Mouse (Mus musculus) left cerebral cortex, postnatal 10 days (tissue): ENCODE results near the gene Irgc1. TPM values are rescaled to one million over a fixed set of nuclear protein-coding genes. Genes with fewer than 3 reads are reported as not detected.
"Not testable (repeated sequence)": the region's sequence is repeated elsewhere in the genome, so short reads cannot be mapped to it uniquely, and the experiment has no call there.

Experiments used
- DNase-seq, 2 experiments: peaks; one replicate each; pipeline ENCODE4 v3.0.0; 2021 to 2022; ENCODE audit warnings: low spot score in 2 of 2, mixed read lengths in 1 of 2; ENCODE audit errors: extremely low spot score in 1 of 2
- intact Hi-C: fragments of 180-260 bp; cut with DNase I; formaldehyde crosslinking; loops from one replicate; pipeline ENCODE4 v1.15.1; 2025
- total RNA-seq, 2 experiments: library from RNA; stranded (reverse); gene quantifications; 2 replicates each; pipeline ENCODE4 v1.2.3; 2021

Irgc1 gene
- total RNA-seq: under 1 TPM in 1 of 2 experiments, not detected in 1; 0.20 TPM

- DNase-seq: no peak
- intact Hi-C loops: loop anchor here (10.0 kb wide), 1 partner anchor 213 kb away; no protein-coding TSS in a partner anchor
These were observed at the start of gene Irgc1 for GRCm38 (mm10) chr7:24451855-24452311. Gene Irgc1 (minus strand): TSS chr7:24452297.

GRCm38 (mm10) chr7:24501492-24501891, 49.4 kb upstream of the Irgc1 start:
- DNase-seq: no peak
- intact Hi-C loops: no loop called here

GRCm38 (mm10) chr7:24500929-24501328, 48.8 kb upstream of the Irgc1 start:
- intact Hi-C loops: no loop called here
- peak in 1 of 2 experiments; percentile 74 for DNase-seq

GRCm38 (mm10) chr7:24499856-24500577, 47.9 kb upstream of the Irgc1 start:
- DNase-seq: no peak
- intact Hi-C loops: loop anchor here (5.0 kb wide), 1 partner anchor 53 kb away; no protein-coding TSS in a partner anchor

- intact Hi-C loops: no loop called here
- no peak for DNase-seq
These were observed 36.2 kb upstream of the Irgc1 start for GRCm38 (mm10) chr7:24488303-24488702.

GRCm38 (mm10) chr7:24487403-24487802, 35.3 kb upstream of the Irgc1 start:
- no peak for DNase-seq
- intact Hi-C loops: no loop called here

- DNase-seq: peak in 1 of 2 experiments; percentile 74
- intact Hi-C loops: no loop called here
These were observed 34.6 kb upstream of the Irgc1 start for GRCm38 (mm10) chr7:24486654-24487130.

- intact Hi-C loops: no loop called here
- no peak for DNase-seq
These were observed 33.4 kb upstream of the Irgc1 start for GRCm38 (mm10) chr7:24485481-24485880.

GRCm38 (mm10) chr7:24483291-24483690, 31.2 kb upstream of the Irgc1 start:
- not testable (repeated sequence) for DNase-seq
- intact Hi-C loops: loop anchor here (5.0 kb wide), 1 partner anchor 41 kb away; no protein-coding TSS in a partner anchor

- intact Hi-C loops: loop anchor here (5.0 kb wide), 1 partner anchor 40 kb away; no protein-coding TSS in a partner anchor
- DNase-seq: no peak
These were observed 30.3 kb upstream of the Irgc1 start for GRCm38 (mm10) chr7:24482208-24483020.

GRCm38 (mm10) chr7:24481474-24482207, 29.5 kb upstream of the Irgc1 start, which contains the start of gene Cadm4:
Gene Cadm4 (plus strand): TSS chr7:24482023.
- intact Hi-C loops: loop anchor here (5.0 kb wide), 1 partner anchor 39 kb away; no protein-coding TSS in a partner anchor
- peak; percentile 78 to 92 for DNase-seq

GRCm38 (mm10) chr7:24480986-24481473, 28.9 kb upstream of the Irgc1 start:
- no peak for DNase-seq
- intact Hi-C loops: loop anchor here (5.0 kb wide), 1 partner anchor 39 kb away; no protein-coding TSS in a partner anchor

- intact Hi-C loops: loop anchor here (5.0 kb wide), 1 partner anchor 38 kb away; no protein-coding TSS in a partner anchor
- DNase-seq: peak in 1 of 2 experiments; percentile 73
These were observed 28.2 kb upstream of the Irgc1 start for GRCm38 (mm10) chr7:24480121-24480941.

- intact Hi-C loops: loop anchor here (5.0 to 10.0 kb wide), 3 partner anchors 33 to 145 kb away; partner anchors contain the start of genes AC161166.1 and Tescl
- no peak for DNase-seq
These were observed 27.6 kb upstream of the Irgc1 start for GRCm38 (mm10) chr7:24479685-24480084.

- intact Hi-C loops: loop anchor here (5.0 to 10.0 kb wide), 2 partner anchors 33 to 144 kb away; partner anchors contain the start of genes AC161166.1 and Tescl
- no peak for DNase-seq
These were observed 26.8 kb upstream of the Irgc1 start for GRCm38 (mm10) chr7:24478911-24479310.

- peak in 1 of 2 experiments; percentile 45 for DNase-seq
- intact Hi-C loops: loop anchor here (5.0 to 10.0 kb wide), 2 partner anchors 35 to 142 kb away; partner anchors contain the start of genes AC161166.1 and Tescl
These were observed 24.8 kb upstream of the Irgc1 start for GRCm38 (mm10) chr7:24476856-24477255.

GRCm38 (mm10) chr7:24476338-24476737, 24.2 kb upstream of the Irgc1 start:
- DNase-seq: no peak
- intact Hi-C loops: loop anchor here (5.0 to 10.0 kb wide), 2 partner anchors 36 to 142 kb away; partner anchors contain the start of genes AC161166.1 and Tescl
